Mouse (Mus musculus): ENCODE results near the gene Itgb2. TPM values are rescaled to one million over a fixed set of nuclear protein-coding genes. Genes with fewer than 3 reads are reported as not detected.

Gene Itgb2
- polyA plus RNA-seq, 1 experiment from 2014 or later: 23.1 TPM

- no peak overlapping the region for H3K4me2 ChIP-seq (ENCODE audit: low read depth, low read length)
- DNase-seq (no peak), ATAC-seq (no peak)
- no peak overlapping the region for H3K4me3 ChIP-seq (ENCODE audit: low read depth, low read length)
- no peak overlapping the region for H3K27ac ChIP-seq (ENCODE audit: low read depth)
- no peaks in the 10 kb centered on the region for H3K36me3 ChIP-seq (replicated peaks; ENCODE audit: insufficient read depth, low read length)
- TF ChIP-seq EP300 (IDR thresholded peaks at IDR 0.05; ENCODE audit: low read depth) (no peak), CTCF (IDR thresholded peaks at IDR 0.05; ENCODE audit: low read depth) (no peak)
- H3K4me1 ChIP-seq (ENCODE audit: insufficient read depth): peaks cover 20% of the 10 kb centered on the region
- no peak overlapping the region for H3K9ac ChIP-seq (replicated peaks)
- WGBS (ENCODE audit: insufficient replicate concordance): 54% methylated on average over 5 of the region's 5 CpGs
- H3K27me3 ChIP-seq (ENCODE audit: insufficient read depth, low read length): no peaks in the 10 kb centered on the region
- H3K9me3 ChIP-seq (ENCODE audit: low read length): no peaks in the 10 kb centered on the region
Observed at GRCm38 (mm10) chr10:77520497-77520896, 9.6 kb upstream of the Itgb2 start.

- H3K36me3 ChIP-seq (replicated peaks; ENCODE audit: insufficient read depth, low read length): no peaks in the 10 kb centered on the region
- H3K9me3 ChIP-seq (ENCODE audit: low read length): no peaks in the 10 kb centered on the region
- ATAC-seq: peak; percentile 29; the same call in 1 of the 2 replicates
- no peak for DNase-seq
- peak overlapping the region; percentile 84 for H3K27ac ChIP-seq (ENCODE audit: low read depth)
- H3K27me3 ChIP-seq (ENCODE audit: insufficient read depth, low read length): no peaks in the 10 kb centered on the region
- WGBS (ENCODE audit: insufficient replicate concordance): 15% methylated on average over 18 of the region's 18 CpGs
- H3K4me1 ChIP-seq (ENCODE audit: insufficient read depth): peaks cover 9% of the 10 kb centered on the region
- H3K9ac ChIP-seq (replicated peaks): no peak overlapping the region; the same call in 1 of the 2 replicates
- peak overlapping the region; percentile 36 for H3K4me3 ChIP-seq (ENCODE audit: low read depth, low read length)
- H3K4me2 ChIP-seq (ENCODE audit: low read depth, low read length): peak overlapping the region; percentile 69
- TF ChIP-seq CTCF (IDR thresholded peaks at IDR 0.05; ENCODE audit: low read depth) (no peak), EP300 (IDR thresholded peaks at IDR 0.05; ENCODE audit: low read depth) (no peak)
Observed at GRCm38 (mm10) chr10:77522021-77522731, 7.9 kb upstream of the Itgb2 start.

- no peak for ATAC-seq
- Histone ChIP-seq H3K4me2 (ENCODE audit: low read depth, low read length) (peak overlapping the region; percentile 69), H3K9ac (replicated peaks) (no peak overlapping the region; the same call in 1 of the 2 replicates), H3K9me3 (ENCODE audit: low read length) (no peaks in the 10 kb centered on the region), H3K4me1 (ENCODE audit: insufficient read depth) (peaks cover 4% of the 10 kb centered on the region; the same call in 1 of the 2 replicates), H3K4me3 (ENCODE audit: low read depth, low read length) (peak overlapping the region; percentile 36; the same call in 1 of the 2 replicates), H3K27ac (ENCODE audit: low read depth) (peak overlapping the region; percentile 84), H3K36me3 (replicated peaks; ENCODE audit: insufficient read depth, low read length) (no peaks in the 10 kb centered on the region), H3K27me3 (ENCODE audit: insufficient read depth, low read length) (no peaks in the 10 kb centered on the region)
- no peak for DNase-seq
- no peak for TF ChIP-seq EP300 (IDR thresholded peaks at IDR 0.05; ENCODE audit: low read depth)
- no peak for TF ChIP-seq CTCF (IDR thresholded peaks at IDR 0.05; ENCODE audit: low read depth)
- WGBS (ENCODE audit: insufficient replicate concordance): 51% methylated on average over 12 of the region's 12 CpGs
Observed at GRCm38 (mm10) chr10:77522746-77523145, 7.3 kb upstream of the Itgb2 start.

GRCm38 (mm10) chr10:77523321-77523720, 6.7 kb upstream of the Itgb2 start:
- DNase-seq: no peak
- Histone ChIP-seq H3K9me3 (ENCODE audit: low read length) (no peaks in the 10 kb centered on the region), H3K27me3 (ENCODE audit: insufficient read depth, low read length) (no peaks in the 10 kb centered on the region), H3K27ac (ENCODE audit: low read depth) (peak overlapping the region; percentile 84), H3K4me3 (ENCODE audit: low read depth, low read length) (no peak overlapping the region), H3K9ac (replicated peaks) (no peak overlapping the region), H3K36me3 (replicated peaks; ENCODE audit: insufficient read depth, low read length) (no peaks in the 10 kb centered on the region), H3K4me1 (ENCODE audit: insufficient read depth) (peaks cover 4% of the 10 kb centered on the region; the same call in 1 of the 2 replicates), H3K4me2 (ENCODE audit: low read depth, low read length) (0 out of 2 replicates have a peak overlapping the region, but pooled peaks have one; percentile 69)
- 25% methylated on average over 7 of the region's 7 CpGs for WGBS (ENCODE audit: insufficient replicate concordance)
- no peak; the same call in 1 of the 2 replicates for ATAC-seq
- TF ChIP-seq EP300 (IDR thresholded peaks at IDR 0.05; ENCODE audit: low read depth) (no peak), CTCF (IDR thresholded peaks at IDR 0.05; ENCODE audit: low read depth) (no peak)

- 83% methylated on average over 2 of the region's 2 CpGs for WGBS (ENCODE audit: insufficient replicate concordance)
- Histone ChIP-seq H3K4me2 (ENCODE audit: low read depth, low read length) (no peak overlapping the region), H3K27ac (ENCODE audit: low read depth) (no peak overlapping the region), H3K9ac (replicated peaks) (no peak overlapping the region), H3K36me3 (replicated peaks; ENCODE audit: insufficient read depth, low read length) (no peaks in the 10 kb centered on the region), H3K9me3 (ENCODE audit: low read length) (no peaks in the 10 kb centered on the region), H3K27me3 (ENCODE audit: insufficient read depth, low read length) (no peaks in the 10 kb centered on the region), H3K4me1 (ENCODE audit: insufficient read depth) (peaks cover 8% of the 10 kb centered on the region; the same call in 1 of the 2 replicates), H3K4me3 (ENCODE audit: low read depth, low read length) (no peak overlapping the region)
- no peak for TF ChIP-seq CTCF (IDR thresholded peaks at IDR 0.05; ENCODE audit: low read depth)
- TF ChIP-seq EP300 (IDR thresholded peaks at IDR 0.05; ENCODE audit: low read depth): no peak
- no peak for DNase-seq
- ATAC-seq: no peak
Observed at GRCm38 (mm10) chr10:77526488-77526887, 3.6 kb upstream of the Itgb2 start.

GRCm38 (mm10) chr10:77528634-77529033, 1.4 kb upstream of the Itgb2 start:
- no peaks in the 10 kb centered on the region for H3K27me3 ChIP-seq (ENCODE audit: insufficient read depth, low read length)
- H3K9ac ChIP-seq (replicated peaks): no peak overlapping the region
- no peak overlapping the region for H3K27ac ChIP-seq (ENCODE audit: low read depth)
- H3K4me2 ChIP-seq (ENCODE audit: low read depth, low read length): no peak overlapping the region
- no peak overlapping the region for H3K4me3 ChIP-seq (ENCODE audit: low read depth, low read length)
- ATAC-seq (peak; percentile 82), DNase-seq (peak; percentile 80)
- 56% methylated on average over 6 of the region's 6 CpGs for WGBS (ENCODE audit: insufficient replicate concordance)
- TF ChIP-seq CTCF (IDR thresholded peaks at IDR 0.05; ENCODE audit: low read depth) (no peak), EP300 (IDR thresholded peaks at IDR 0.05; ENCODE audit: low read depth) (no peak)
- no peaks in the 10 kb centered on the region for H3K36me3 ChIP-seq (replicated peaks; ENCODE audit: insufficient read depth, low read length)
- no peaks in the 10 kb centered on the region for H3K9me3 ChIP-seq (ENCODE audit: low read length)
- H3K4me1 ChIP-seq (ENCODE audit: insufficient read depth): peaks cover 9% of the 10 kb centered on the region; the same call in 1 of the 2 replicates
